Mouse (Mus musculus): Measurements from ENCODE around the gene Ddx19a.
A peak's percentile ranks its signal among the peaks of the same experiment; 100 is the strongest.
"Not testable (repeated sequence)": the region's sequence is repeated elsewhere in the genome, so short reads cannot be mapped to it uniquely, and the experiment has no call there.

Gene Ddx19a

DNA sequence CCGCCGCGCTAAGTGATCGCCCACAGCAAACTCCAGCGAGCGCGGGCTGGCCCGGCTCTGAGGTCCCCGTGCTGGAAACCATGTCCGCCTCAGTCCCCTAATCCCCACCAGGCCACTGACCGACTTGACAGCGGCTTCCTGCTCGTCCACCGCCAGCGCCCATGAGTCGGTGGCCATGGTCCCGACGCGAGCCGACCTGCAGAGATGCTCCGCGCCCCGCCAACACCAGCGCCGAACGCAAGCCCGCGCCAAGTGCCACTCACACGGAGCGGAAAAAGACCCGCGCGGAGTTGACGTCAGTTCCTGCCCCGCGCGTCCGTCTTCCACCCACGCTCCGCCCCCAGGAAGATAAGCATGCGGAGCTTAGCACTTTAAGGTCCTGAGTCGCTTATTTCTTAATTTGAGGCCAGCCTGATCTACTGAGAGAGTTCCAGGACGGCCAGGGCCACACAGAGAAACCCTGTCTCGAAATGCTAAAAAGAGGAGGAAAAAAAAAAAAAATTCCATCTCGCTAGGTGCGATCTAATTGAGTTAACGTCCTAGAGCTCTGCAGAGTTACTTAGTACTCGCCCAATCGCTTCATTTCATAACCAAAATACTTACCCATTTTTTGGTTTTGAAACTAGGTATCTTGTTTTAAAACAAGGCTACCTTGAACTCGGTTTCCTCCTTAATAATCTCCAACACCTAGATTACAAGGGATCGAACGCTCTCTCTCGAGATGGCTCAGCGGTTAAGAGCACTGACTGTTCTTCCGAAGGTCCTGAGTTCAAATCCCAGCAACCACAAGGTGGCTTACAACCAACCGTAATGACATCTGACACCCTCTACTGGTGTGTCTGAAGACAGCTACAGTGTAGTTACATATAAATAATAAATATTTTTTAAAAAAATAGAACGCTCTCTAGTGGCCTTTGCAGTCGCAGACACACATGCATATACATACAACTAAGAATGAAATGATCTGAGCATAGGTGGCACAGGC is at the start of gene Ddx19a:
TSS of gene Ddx19a (minus strand) at position 254 of the 985 bp plus-strand sequence.
- DNase-seq: peak; percentile 82

- no peak for DNase-seq
Measured at GRCm38 (mm10) chr8:111044003-111044734, 46.6 kb upstream of the Ddx19a start.

DNA sequence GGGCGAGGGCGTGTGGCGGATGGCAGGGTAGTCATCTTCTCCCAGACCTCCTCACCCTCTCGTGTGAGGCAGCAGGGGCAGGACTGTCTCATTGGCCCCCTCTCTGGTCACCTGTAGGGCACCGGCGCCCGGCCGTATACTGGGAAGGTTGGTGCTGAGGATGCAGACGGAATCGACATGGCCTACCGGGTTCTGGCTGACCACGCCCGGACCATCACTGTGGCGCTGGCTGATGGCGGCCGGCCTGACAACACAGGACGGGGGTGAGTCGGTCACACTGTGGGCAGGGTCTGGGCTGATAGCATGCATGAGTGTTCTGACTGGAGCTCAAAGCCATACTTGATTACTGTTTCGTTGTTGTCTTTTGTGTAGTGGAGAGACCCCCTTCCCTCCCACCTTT is 44.9 kb upstream of the Ddx19a start:
- DNase-seq: no peak

GRCm38 (mm10) chr8:111036591-111036990 is 39.0 kb upstream of the Ddx19a start:
- DNase-seq: no peak

GRCm38 (mm10) chr8:111034276-111034675 is 36.7 kb upstream of the Ddx19a start:
- DNase-seq: peak; percentile 38

- DNase-seq: peak; percentile 98
Measured at GRCm38 (mm10) chr8:111033482-111034215, 36.0 kb upstream of the Ddx19a start.

DNA sequence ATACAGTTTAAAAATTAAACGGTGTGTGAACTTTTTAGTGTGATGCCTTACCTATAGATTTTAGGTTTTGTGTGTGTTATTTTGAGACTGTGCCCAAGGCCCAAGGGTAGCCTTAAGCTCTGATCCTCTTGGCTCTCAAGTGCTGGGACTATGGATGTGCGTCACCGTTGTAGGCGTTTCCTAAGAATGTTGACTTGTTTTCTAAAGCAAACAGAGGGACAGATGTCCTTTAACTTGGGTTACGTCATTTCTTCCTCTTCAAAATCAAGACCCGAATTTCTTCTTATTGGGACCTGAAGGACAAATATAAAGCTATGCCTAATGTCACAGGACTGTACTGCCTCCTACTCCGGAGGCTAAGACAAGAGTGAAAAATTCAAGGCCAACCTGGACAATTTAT is 35.3 kb upstream of the Ddx19a start, which contains the start of gene Aars:
TSS of gene Aars (plus strand) at position 229 of the 400 bp plus-strand sequence.
- DNase-seq: no peak

DNA sequence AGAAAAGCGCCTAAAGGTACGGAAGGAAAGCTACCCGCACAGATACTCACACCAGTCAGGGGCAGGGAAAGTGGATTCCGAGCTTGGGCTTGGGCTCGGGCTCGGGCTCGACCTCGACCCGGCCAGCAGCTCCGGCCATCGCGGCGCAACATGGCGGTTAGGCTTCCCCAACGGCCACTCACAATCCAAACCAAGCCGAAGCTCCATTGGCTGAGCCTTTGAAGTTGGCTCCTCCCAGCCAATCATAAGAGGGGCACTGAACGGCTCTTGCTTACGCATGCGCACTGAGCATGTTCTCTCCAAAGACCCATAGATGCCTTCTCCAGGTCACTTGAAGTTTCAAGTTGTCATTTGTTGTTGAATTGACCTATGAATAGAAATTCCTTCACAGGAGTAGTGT is 34.0 kb upstream of the Ddx19a start, which contains the start of gene Ddx19b:
TSS of gene Ddx19b (minus strand) at position 180 of the 400 bp plus-strand sequence.
- DNase-seq: no peak

DNA sequence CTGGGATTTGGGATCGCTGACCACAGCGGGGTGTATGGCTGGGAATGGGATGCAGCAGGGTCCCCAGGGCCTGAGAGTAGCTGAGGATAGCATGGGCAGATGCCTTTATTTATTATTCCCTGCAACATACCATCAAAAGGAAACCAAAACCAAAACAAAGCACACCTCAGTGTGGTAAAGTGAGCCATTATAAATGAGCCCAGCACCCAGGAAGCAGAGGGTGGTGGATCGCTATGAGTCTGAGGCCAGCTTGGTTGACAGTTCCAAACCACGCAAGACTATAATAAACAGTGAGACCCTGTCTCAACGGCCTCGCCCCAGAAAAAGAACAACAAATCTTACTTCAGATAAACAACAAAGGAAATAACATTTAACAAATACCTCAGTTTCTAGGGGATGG is 32.4 kb upstream of the Ddx19a start:
- DNase-seq: no peak

GRCm38 (mm10) chr8:111029589-111029988 is 32.0 kb upstream of the Ddx19a start:
- DNase-seq: no peak

DNA sequence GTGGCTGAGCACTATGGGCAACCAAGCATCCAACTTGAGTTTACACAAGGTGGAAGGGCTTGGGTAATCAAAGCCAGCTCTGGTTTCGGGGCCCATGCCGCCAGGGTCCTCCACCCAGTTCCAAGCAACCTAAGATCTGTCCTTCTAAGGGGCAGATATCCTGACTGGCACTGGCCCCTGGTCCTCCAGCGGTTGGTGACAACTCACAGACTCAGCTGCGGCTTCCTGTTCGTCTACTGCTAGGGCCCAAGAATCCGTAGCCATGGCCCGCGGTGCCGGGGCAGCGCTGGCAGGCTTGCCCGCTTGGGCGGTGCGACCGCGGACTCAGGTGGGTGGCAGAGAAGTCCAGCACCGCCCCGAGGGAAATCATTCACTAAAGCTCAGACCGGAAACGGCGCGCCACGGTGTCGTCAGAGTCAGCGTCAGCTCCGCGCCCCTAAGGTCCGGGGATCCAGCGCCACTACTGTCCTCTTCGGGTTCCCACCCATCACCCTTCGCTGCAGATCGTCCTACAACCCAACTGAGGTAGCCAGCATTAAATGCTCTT is 29.9 kb upstream of the Ddx19a start:
- peak; percentile 78 for DNase-seq

DNA sequence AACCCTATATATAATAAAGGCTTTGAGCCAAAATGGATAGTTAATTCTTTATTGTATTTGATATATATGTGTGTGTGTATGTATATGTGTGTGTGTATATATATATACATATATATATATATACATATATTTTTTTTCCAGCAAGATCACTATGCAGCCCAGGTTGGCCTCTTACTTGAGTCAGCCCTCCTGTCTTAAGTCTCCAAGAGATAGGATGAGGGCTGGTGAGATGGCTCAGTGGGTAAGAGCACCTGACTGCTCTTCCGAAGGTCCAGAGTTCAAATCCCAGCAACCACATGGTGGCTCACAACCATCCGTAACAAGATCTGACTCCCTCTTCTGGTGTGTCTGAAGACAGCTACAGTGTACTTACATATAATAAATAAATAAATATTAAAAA is 29.0 kb upstream of the Ddx19a start:
- DNase-seq: not testable (repeated sequence)

DNA sequence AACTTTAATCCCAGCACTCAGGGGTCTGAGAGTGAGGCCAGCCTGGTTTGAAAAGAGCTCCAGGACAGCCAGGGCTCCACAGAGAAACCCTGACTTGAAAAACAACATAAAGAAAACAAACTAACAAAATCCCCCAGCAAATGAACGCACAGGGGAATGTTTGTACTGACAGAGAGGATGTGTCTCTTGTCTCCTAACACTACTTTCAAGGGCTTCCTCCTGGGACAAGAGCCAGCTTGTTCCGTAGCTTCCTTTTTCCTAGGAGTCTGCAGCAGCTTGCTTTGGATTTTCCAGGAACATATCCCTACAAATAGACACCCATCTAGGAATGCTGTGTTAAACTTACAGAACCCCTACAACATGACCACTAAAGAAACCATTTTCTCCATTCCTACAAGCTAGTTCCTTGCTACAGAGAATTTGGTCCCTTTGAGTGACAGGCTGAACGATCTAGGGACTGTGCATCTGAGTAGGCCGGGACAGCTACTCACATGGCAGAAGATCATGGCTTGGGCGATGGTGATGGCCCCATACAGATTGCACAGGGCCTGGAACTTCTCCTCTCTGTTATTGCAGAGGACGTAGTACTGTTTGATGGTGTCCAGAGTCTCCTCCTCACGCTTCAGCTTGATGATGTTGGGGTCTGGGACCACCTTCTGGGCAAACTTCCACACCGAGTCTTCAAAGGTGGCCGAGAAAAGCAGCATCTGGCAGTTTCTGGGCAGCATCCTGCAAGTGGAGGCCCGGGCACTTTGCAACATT is 12.8 kb upstream of the Ddx19a start:
- DNase-seq: not testable (repeated sequence)

DNA sequence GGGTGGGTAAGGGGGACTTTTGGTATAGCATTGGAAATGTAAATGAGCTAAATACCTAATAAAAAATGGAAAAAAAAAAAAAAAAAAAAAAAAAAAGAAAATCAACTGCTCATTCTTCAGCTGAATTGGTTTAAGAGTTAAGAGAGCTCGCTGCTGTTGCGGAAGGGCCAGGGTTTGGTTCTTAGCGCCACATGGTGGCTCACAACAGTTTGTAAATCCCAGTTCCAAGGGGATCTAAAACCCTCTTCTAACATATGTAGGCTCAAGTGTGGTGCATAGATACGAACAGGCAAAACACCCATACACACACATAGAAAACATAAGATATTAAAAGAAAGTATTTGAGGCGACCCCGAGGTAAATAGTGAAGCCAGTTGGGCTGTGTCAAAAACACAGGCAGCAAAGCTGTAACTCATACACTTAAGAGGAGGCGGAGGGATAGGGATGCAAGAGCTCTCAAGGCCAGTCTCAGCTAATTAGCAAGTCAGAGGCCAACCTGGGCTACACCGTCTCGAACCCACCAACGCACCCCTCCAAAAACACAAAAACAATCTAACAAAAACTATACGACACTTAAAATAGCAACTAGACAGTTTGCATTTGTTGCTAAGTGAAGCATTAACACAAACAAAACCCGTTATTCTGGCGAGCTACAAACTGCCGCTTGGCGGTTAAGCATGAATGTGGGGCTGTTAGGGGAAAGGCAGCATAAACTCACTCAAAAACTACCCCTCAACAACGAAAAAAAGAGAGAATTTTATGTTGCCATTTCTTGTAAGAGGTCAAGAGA is 764 bp downstream of the Ddx19a start:
- DNase-seq: no peak

- DNase-seq: no peak
Measured at GRCm38 (mm10) chr8:110990017-110990416, 7.6 kb downstream of the Ddx19a start.

DNA sequence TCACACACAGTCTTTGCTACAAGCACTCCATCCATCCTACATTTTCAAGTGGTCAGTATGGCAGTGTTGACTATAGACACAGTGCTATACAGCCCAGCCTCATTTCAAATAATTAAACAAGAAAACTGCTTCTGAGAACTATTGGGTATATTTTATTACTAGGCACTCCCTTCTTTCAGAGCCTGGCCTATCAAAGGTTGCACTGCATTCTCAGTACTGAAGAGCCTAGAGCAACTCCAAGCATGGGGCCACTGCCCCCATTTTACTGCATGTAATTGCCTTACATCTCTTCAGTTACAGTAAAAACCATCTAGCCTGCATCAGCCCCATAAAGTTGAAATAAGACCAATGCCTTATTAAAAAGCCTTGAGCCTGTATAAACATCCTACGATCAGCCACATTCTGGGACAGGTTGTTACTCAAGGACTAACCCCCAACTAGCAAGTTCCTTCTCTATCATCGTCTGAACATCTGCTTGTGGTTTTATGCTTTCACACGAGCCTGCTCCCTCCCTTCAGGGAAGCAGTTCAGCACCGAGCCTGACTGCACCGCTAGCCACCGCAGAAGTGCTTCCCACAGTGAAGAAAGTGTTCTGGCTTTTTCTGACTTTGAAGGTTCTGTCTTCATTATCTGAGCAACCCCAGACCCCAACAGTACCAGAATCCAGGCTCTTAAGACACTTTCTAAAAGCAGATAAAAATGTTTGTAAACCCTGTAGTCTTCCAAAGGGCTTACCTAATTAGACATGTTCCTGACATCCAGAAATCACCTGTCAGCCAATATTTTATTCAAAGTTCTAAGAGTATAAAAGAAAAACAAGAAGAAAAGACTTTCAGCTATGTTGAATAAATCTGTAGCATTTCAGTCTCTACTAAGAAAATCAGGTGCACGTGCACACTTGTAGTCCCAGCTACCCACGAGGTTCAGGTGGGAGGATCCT is 9.5 kb downstream of the Ddx19a start:
- no peak for DNase-seq

- no peak for DNase-seq
Measured at GRCm38 (mm10) chr8:110981304-110981703, 16.3 kb downstream of the Ddx19a start.

- not testable (repeated sequence) for DNase-seq
Measured at GRCm38 (mm10) chr8:110977987-110978386, 19.6 kb downstream of the Ddx19a start.

DNA sequence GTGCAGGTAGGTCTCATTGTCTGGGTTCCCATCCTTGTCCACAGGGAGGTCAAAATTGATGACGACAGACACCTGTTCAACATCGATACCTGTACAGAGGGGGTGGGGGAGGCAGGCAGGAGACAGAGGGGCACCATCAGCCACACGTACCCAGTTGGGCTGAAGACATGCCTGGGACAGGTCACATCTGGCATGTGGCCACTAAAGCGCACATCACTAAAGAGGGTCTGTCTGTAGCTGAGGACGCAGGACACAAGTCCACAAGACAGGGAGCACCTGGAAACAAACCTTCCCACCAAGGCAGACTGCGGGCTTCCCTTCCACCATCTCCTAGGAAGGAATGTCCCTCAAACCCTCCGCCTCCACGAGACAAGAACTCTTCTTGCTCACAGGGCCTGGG is 21.1 kb downstream of the Ddx19a start:
- DNase-seq: not testable (repeated sequence)
